Mouse (Mus musculus) forebrain, embryonic 14.5 days (tissue): ENCODE measurements around the gene Ralgapa2. TPM values are rescaled to one million over a fixed set of nuclear protein-coding genes. Genes with fewer than 3 reads are reported as not detected.

ENCODE experiments used
- ATAC-seq: fragments of 200-750 bp; cut with Nextera tagmentation; 2 replicates; pipeline ENCODE4 v1.8.0; 2017; ENCODE audit warnings: mild to moderate bottlenecking, moderate library complexity
- DNase-seq: peaks from one replicate; pipeline ENCODE4 v3.0.0-alpha.2; 2015; ENCODE audit warnings: low spot score
- H3K27ac ChIP-seq: fragments of 300-500 bp; sonication (generic); 2 replicates; pipeline ENCODE4 v1.5.1; 2014; ENCODE audit warnings: low read depth, mild to moderate bottlenecking, control low read depth, low read length, moderate library complexity
- H3K27me3 ChIP-seq: fragments of 300-500 bp; sonication (generic); replicated peaks from 2 replicates; pipeline ENCODE4 v1.6.1; 2014; ENCODE audit warnings: low read length, control low read depth, mixed read lengths; ENCODE audit not compliant: control insufficient read depth, insufficient read depth
- H3K36me3 ChIP-seq: fragments of 300-500 bp; sonication (generic); 2 replicates; pipeline ENCODE4 v1.6.1; 2014; ENCODE audit warnings: low read length, control low read depth; ENCODE audit not compliant: control insufficient read depth, insufficient read depth
- H3K4me1 ChIP-seq: fragments of 300-500 bp; sonication (generic); 2 replicates; pipeline ENCODE4 v1.6.1; 2014; ENCODE audit warnings: antibody characterized with exemption, low read length, control low read depth; ENCODE audit not compliant: control insufficient read depth, insufficient read depth
- H3K4me2 ChIP-seq: fragments of 300-500 bp; sonication (generic); 2 replicates; pipeline ENCODE4 v1.6.1; 2014; ENCODE audit warnings: mild to moderate bottlenecking, control low read depth, low read length
- H3K4me3 ChIP-seq: fragments of 300-500 bp; sonication (generic); 2 replicates; pipeline ENCODE4 v1.5.1; 2014; ENCODE audit warnings: low read depth, low read length, control low read depth
- H3K9ac ChIP-seq: fragments of 300-500 bp; sonication (generic); 2 replicates; pipeline ENCODE4 v1.6.1; 2014; ENCODE audit warnings: mild to moderate bottlenecking, low read length, control low read depth, moderate library complexity
- H3K9me3 ChIP-seq: fragments of 300-500 bp; sonication (generic); replicated peaks from 2 replicates; pipeline ENCODE4 v1.6.1; 2016; ENCODE audit warnings: low read length, control low read depth, mixed read lengths; ENCODE audit not compliant: control insufficient read depth
- WGBS: fragments of 180-500 bp; shearing (Covaris S2); extraction: QIAGEN DNeasy Blood & Tissue Kit; methylation state at CpG from one replicate; pipeline ENCODE4 v1.1.7; 2014; 5-methylcytosine and 5-hydroxymethylcytosine counted together
- polyA plus RNA-seq: library from polyadenylated mRNA; unstranded; fragments of >200 nt; fragmentation: Nextera tagmentation; extraction: Ambion mirVana; gene quantifications from 2 replicates; pipeline ENCODE4 v1.2.1, GENCODE M21; 2014

The Ralgapa2 gene
- polyA plus RNA-seq, 1 experiment from 2014 or later = 6.3 TPM

DNA sequence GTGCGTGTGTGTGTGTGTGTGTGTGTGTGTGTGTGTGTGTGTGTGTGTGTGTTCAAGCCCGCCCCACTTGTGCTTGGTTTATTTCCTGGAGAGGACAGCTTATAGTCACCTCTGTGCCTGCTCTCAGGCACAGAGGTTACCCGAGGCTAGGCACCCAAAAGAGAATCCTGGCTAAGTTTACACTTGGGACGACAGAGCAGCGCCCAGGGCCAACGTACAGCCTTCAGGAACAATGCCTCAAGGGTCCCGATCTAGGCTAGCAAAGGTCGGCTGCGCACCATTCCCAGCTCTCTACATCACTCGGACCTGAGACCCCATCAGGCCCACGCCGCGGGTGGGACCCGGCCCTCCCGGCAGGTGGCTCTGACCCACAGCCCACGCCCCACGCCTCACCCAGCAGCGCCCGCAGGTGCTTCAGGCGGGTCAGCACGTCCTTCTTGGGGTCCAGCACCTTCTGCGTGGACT is 711 bp downstream of the Ralgapa2 start:
- DNase-seq (peak; percentile 44), ATAC-seq (peak; percentile 40)
- Histone ChIP-seq H3K9ac (peak overlapping the region; percentile 93), H3K9me3 (no peaks in the 10 kb centered on the region), H3K27ac (peak overlapping the region; percentile 56; the same call in 1 of the 2 replicates), H3K4me2 (peak overlapping the region; percentile 66), H3K27me3 (no peaks in the 10 kb centered on the region), H3K4me3 (peak overlapping the region; percentile 89), H3K36me3 (no peaks in the 10 kb centered on the region), H3K4me1 (peaks cover 9% of the 10 kb centered on the region; the same call in 1 of the 2 replicates)
- under 1% methylated on average over 20 of the region's 22 CpGs for WGBS

DNA sequence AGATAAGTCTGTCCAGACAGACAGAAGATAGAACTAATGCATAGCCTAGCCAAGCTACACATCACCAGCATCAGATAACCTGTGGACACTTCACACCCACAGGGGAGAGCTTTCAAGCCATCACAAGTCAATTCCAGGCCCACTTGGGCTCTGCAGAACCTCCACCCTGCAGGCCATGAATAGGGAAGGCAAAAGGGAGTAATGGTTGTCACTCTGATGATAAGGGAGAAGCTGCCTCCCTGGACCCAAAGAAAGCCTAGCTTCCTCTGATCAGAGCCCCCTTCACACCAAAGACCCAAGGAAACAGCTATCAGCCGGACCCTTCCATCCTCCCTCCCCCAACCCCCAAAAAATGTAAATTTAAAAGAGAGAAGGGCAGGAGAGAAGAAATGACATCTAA is 1.4 kb downstream of the Ralgapa2 start:
- Histone ChIP-seq H3K4me2 (peak overlapping the region; percentile 66), H3K36me3 (no peaks in the 10 kb centered on the region), H3K9me3 (no peaks in the 10 kb centered on the region), H3K4me3 (peak overlapping the region; percentile 89), H3K27me3 (no peaks in the 10 kb centered on the region), H3K27ac (no peak overlapping the region), H3K9ac (peak overlapping the region; percentile 93; the same call in 1 of the 2 replicates), H3K4me1 (peaks cover 9% of the 10 kb centered on the region; the same call in 1 of the 2 replicates)
- no peak for DNase-seq
- WGBS = 14% methylated on average over 1 of the region's 1 CpGs
- ATAC-seq = no peak

DNA sequence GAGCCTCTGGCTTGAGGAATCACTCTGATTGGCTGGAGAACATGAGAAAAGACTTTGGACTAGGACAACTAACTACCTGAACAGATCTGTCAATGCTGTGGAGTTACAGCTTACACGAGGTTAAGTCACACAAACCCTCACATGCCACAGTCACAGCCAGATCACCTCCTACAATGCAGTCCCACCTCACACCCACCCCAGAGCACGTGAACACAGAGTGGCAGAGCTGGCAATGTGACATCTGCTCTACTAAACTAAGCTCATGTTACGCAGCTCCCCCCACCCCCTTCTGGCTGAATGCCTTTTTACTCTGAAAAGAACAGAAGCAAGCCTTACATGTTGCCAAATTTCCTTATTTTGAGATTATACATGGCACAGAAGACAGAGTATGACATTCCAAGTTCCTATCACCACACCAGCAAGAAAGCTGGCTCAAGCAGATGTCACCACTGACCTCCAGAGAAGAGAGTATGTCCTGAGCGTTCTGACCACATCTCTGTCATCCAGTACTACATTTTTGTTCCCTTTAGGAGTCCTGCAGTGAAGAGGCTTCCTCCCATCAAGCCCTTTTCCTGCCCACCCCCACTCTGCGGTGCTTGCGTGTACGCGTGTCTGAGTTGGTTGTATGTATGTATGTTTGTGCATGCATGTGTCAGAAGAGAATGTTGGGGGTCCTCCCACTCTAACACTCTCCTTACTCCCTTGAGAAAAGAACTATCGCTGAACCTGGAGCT is 9.4 kb downstream of the Ralgapa2 start:
- peak; percentile 94 for ATAC-seq
- peak overlapping the region; percentile 71; the same call in 1 of the 2 replicates for H3K27ac ChIP-seq

DNA sequence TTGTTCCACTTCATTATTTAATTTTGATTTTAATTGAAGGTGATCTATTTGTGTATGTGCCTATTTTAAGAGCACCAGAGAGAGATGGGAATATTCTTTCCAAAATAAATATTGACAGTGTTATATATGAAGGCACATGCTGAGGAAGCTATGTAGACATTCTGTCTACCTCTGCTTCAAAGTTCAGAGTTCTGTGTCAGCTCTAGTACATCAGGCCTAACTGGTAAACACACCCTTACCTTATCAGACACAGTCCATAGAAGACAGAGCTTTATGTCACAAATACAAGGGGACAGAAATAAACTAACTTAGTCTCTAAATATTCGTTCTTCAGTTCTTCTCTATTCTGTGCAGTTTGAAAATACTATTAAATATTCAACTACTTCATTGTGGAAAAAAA is 12.1 kb downstream of the Ralgapa2 start:
- no peak overlapping the region for H3K4me3 ChIP-seq
- ATAC-seq (no peak), DNase-seq (no peak)
- H3K27me3 ChIP-seq = no peaks in the 10 kb centered on the region
- no peak overlapping the region for H3K4me2 ChIP-seq
- peaks cover 15% of the 10 kb centered on the region for H3K4me1 ChIP-seq
- H3K9ac ChIP-seq = no peak overlapping the region
- H3K9me3 ChIP-seq = no peaks in the 10 kb centered on the region
- no peaks in the 10 kb centered on the region for H3K36me3 ChIP-seq
- no peak overlapping the region for H3K27ac ChIP-seq
- WGBS = 93% methylated on average over 1 of the region's 1 CpGs

More for the DNA sequence above, 9.4 kb downstream of the Ralgapa2 start:
- H3K27me3 ChIP-seq = no peaks in the 10 kb centered on the region
- H3K4me3 ChIP-seq = no peak overlapping the region
- H3K4me1 ChIP-seq = peaks cover 15% of the 10 kb centered on the region
- peak; percentile 93 for DNase-seq
- H3K9me3 ChIP-seq = no peaks in the 10 kb centered on the region
- no peaks in the 10 kb centered on the region for H3K36me3 ChIP-seq
- no peak overlapping the region for H3K4me2 ChIP-seq
- no peak overlapping the region for H3K9ac ChIP-seq
- WGBS = 58% methylated on average over 9 of the region's 9 CpGs

DNA sequence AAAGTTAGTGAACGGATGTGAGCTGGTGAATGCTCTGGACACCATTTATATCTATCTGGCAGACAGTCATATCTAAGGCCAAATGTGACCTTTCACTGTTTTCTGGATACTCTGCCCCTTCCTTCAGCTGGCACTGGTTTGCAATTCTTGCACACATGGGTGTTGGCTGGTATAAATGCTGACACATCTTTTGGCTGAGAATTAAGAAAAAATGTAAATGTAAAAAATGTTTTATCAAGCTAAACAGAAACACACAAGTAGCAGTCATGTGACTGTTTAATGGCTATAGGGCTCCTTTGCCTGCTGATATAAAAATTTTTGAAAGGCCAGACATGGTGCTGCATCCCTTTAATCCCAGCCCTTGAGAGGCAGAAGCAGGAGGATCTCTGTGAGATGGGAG is 13.0 kb downstream of the Ralgapa2 start:
- H3K27me3 ChIP-seq = no peaks in the 10 kb centered on the region
- peaks cover 15% of the 10 kb centered on the region for H3K4me1 ChIP-seq
- ATAC-seq (no peak), DNase-seq (no peak)
- no peaks in the 10 kb centered on the region for H3K36me3 ChIP-seq
- H3K9me3 ChIP-seq = no peaks in the 10 kb centered on the region
- H3K27ac ChIP-seq = no peak overlapping the region
- WGBS = 96% methylated on average over 1 of the region's 1 CpGs
- H3K4me2 ChIP-seq = no peak overlapping the region
- H3K4me3 ChIP-seq = no peak overlapping the region
- H3K9ac ChIP-seq = no peak overlapping the region

DNA sequence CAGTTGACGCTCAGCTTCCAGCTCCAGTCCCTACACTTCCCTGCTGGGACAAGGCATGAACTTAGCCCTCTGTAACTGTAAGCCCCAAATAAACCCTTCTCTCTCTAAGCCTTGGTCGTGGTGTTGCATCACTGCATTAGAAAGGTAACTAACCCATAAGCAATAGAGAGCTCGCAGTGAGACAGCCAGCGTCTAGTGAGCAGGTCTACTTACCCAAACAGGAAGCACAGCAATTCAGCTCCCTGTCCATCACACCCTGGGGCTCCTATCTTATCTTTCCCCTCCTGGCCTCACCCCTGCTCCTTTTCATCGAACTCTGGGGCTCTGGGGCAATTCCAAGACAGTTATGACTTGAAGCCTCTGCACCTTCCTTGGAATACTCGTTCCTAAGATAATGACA is 13.8 kb downstream of the Ralgapa2 start:
- Histone ChIP-seq H3K9me3 (no peaks in the 10 kb centered on the region), H3K4me3 (no peak overlapping the region), H3K9ac (no peak overlapping the region), H3K27ac (no peak overlapping the region), H3K36me3 (no peaks in the 10 kb centered on the region), H3K4me1 (peaks cover 14% of the 10 kb centered on the region), H3K27me3 (no peaks in the 10 kb centered on the region), H3K4me2 (no peak overlapping the region)
- WGBS = 91% methylated on average over 6 of the region's 6 CpGs
- DNase-seq (no peak), ATAC-seq (no peak)

DNA sequence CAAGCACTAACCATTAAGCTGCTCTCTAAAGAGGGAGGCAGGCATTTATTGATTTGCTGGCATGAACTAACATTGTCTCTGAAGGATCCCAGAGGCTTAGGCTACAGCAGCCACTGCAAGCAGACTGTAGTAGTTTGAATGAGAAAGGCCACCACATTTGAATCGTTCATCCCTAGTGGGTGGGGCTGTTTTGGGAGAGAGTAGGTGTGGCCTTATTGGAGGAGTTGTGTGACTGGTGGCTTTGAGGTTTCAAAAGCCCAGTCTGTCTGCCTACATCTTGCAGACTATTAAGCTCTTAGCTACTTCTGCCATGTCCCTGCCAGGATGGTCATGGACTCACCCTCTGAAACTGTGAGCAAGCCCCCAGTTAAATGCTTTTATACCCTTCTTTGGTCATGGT is 15.1 kb downstream of the Ralgapa2 start:
- Histone ChIP-seq H3K4me1 (0 out of 2 replicates have a peak, but pooled peaks cover 3% of the 10 kb centered on the region), H3K9ac (no peak overlapping the region), H3K4me2 (no peak overlapping the region), H3K9me3 (no peaks in the 10 kb centered on the region), H3K36me3 (no peaks in the 10 kb centered on the region), H3K27me3 (no peaks in the 10 kb centered on the region), H3K4me3 (no peak overlapping the region), H3K27ac (no peak overlapping the region)
- ATAC-seq = no peak
- WGBS = 17% methylated on average over 1 of the region's 1 CpGs
- no peak for DNase-seq

DNA sequence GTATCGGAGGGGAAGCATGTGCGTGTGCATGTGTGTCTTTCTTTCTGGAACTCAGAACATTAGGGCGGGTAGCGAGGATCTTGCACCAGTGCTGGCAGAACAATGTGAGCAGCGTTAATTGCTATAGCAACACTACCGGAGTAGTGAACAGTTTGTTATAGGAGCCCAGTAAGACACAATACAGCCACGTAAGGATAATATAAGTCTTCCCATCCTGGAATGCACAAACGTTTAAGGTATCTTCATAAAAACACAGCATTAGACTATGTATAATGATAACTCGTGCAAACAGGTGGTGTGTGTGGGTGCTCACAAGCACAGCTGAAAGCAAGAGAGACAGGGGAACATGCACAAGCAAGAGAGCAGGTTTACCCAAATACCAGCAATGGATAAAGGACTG is 16.4 kb downstream of the Ralgapa2 start:
- 55% methylated on average over 9 of the region's 9 CpGs for WGBS
- Histone ChIP-seq H3K27ac (no peak overlapping the region), H3K4me3 (no peak overlapping the region), H3K36me3 (no peaks in the 10 kb centered on the region), H3K27me3 (no peaks in the 10 kb centered on the region), H3K9me3 (no peaks in the 10 kb centered on the region), H3K4me2 (no peak overlapping the region), H3K9ac (no peak overlapping the region), H3K4me1 (no peaks in the 10 kb centered on the region)
- DNase-seq (no peak), ATAC-seq (no peak)

DNA sequence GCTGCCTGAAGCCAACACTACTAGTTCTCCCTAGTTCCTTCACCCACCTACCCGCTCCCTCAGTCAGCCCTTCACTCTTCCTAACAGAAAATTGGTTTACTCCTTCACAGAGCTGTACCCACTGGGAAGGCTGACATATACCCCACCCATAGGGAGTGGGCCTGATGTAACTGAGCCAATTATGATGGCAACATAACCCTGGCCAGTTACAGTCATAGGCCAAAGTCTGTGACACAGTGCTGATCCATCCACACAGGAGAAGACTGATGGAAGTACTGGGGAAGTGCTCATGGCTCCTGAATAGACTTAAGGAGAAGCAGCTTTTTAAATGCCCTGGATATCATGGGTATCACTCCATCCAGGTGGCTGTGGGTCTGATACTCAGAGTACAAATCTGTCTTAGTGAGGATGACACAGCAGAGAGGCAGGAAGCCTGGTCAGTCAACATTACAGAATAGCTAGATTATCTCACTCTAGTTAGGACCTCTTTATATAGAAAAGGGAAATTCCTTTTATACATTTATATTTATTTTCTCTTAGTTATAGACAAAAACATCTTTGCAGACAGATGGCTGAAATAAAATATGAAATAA is 18.7 kb downstream of the Ralgapa2 start:
- Histone ChIP-seq H3K4me3 (no peak overlapping the region), H3K9ac (no peak overlapping the region), H3K9me3 (no peaks in the 10 kb centered on the region), H3K4me1 (no peaks in the 10 kb centered on the region), H3K36me3 (no peaks in the 10 kb centered on the region), H3K27ac (no peak overlapping the region), H3K27me3 (no peaks in the 10 kb centered on the region), H3K4me2 (no peak overlapping the region)
- WGBS = 95% methylated on average over 1 of the region's 1 CpGs
- DNase-seq (no peak), ATAC-seq (no peak)
